Mouse (Mus musculus) thymus, adult 2 months (tissue): ENCODE data around the gene Kif1b.
A peak's percentile ranks its signal among the peaks of the same experiment; 100 is the strongest.

Experiments used
- CTCF ChIP-seq: fragments of 200-500 bp; IDR thresholded peaks from 2 replicates; pipeline ENCODE4 v1.5.1; 2012; ENCODE audit warnings: mild to moderate bottlenecking, control low read depth, low read length, moderate library complexity, borderline replicate concordance; ENCODE audit not compliant: control insufficient read depth, poor library complexity, insufficient read depth; ENCODE audit errors: extremely low read depth
- POLR2A ChIP-seq: fragments of 200-500 bp; IDR thresholded peaks from 2 replicates; pipeline ENCODE4 v1.6.1; 2012; ENCODE audit warnings: mild to moderate bottlenecking, low read length, control low read depth, moderate library complexity; ENCODE audit not compliant: control insufficient read depth, poor library complexity, insufficient read depth; ENCODE audit errors: extremely low read depth

GRCm38 (mm10) chr4:149136982-149137770 lies 170.3 kb downstream of the Kif1b start, which contains the start of gene Cenps:
- TF ChIP-seq POLR2A (peak; percentile 28; the same call in 1 of the 2 replicates), CTCF (peak; percentile 97)
